ENCODE assay signal across 10 mouse cellular contexts in the genomic region with DNA sequence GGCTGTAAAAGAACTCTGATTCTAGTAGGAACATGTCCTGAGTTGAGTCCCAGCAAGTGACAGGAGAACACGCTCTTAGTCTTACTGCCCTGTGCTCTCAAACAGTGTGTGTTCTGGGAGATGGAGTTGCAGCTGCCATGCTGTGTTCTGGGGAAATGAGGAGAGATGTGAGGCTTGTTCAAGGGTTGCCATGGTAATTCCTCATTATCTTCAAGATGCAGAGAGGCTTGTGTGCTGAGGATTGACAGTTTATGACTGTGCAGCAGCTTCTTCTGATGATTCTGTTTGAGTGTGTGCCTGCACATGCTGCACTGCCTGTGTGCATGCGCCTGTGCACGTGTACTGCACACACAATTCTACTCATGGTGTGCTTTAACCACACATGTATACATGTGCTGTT.
DNase-seq lines count a peak whose midpoint lies in the region; ATAC-seq lines count a peak whose summit lies in the region.
"Had no signal": no experiment of that assay in that cellular context is flagged by ENCODE, and none has a peak within 500 bp of the region (broad histone marks: within the 10 kb centered on the region; RNA-seq: fewer than 3 reads in every experiment).

No protein-coding gene starts in this region.

- DNase-seq in brain, adult 2 months (ENCODE audit: low read depth, low spot score) = peak; percentile 87
- no peak for DNase-seq in forebrain, embryonic 11.5 days (ENCODE audit: low spot score)
- DNase-seq in layer of hippocampus, adult 8-10 months (ENCODE audit: low spot score in 2 of 2) = peak; percentile 26 to 50
- no peak for DNase-seq in adipocyte (ENCODE audit: low spot score)

- H3K4me1 ChIP-seq in forebrain, embryonic 11.5 days (replicated peaks; ENCODE audit: control insufficient read depth, insufficient read depth, low read length) = no peaks in the 10 kb centered on the region
- no peaks in the 10 kb centered on the region for H3K4me1 ChIP-seq in neural tube, embryonic 12.5 days
- H3K4me1 ChIP-seq in kidney, embryonic 15.5 days = no peaks in the 10 kb centered on the region
- H3K4me1 ChIP-seq in intestine, embryonic 16.5 days (ENCODE audit: control insufficient read depth, insufficient read depth, low read length) = no peaks in the 10 kb centered on the region
- H3K4me1 ChIP-seq: intestine, embryonic 15.5 days; limb, embryonic 13.5 days had no signal

- H3K27ac ChIP-seq in forebrain, embryonic 11.5 days (ENCODE audit: low read depth, low read length) = peak overlapping the region; percentile 66
- no peak overlapping the region for H3K27ac ChIP-seq in neural tube, embryonic 12.5 days
- H3K27ac ChIP-seq in kidney, embryonic 15.5 days = no peak overlapping the region
- no peak overlapping the region for H3K27ac ChIP-seq in intestine, embryonic 16.5 days (ENCODE audit: low read length)
- H3K27ac ChIP-seq: intestine, embryonic 15.5 days; limb, embryonic 13.5 days; macrophage had no signal

- 0 out of 2 replicates have a peak overlapping the region, but pooled peaks have one; percentile 11 for H3K4me2 ChIP-seq in forebrain, embryonic 11.5 days (ENCODE audit: low read depth, low read length, severe bottlenecking)
- H3K4me2 ChIP-seq in neural tube, embryonic 12.5 days (replicated peaks) = no peak overlapping the region
- H3K4me2 ChIP-seq in kidney, embryonic 15.5 days = no peak overlapping the region
- no peak overlapping the region for H3K4me2 ChIP-seq in intestine, embryonic 16.5 days (ENCODE audit: low read depth, low read length)
- H3K4me2 ChIP-seq: intestine, embryonic 15.5 days; limb, embryonic 13.5 days had no signal

- no peaks in the 10 kb centered on the region for H3K36me3 ChIP-seq in forebrain, embryonic 11.5 days (ENCODE audit: control insufficient read depth, insufficient read depth, low read length)
- no peaks in the 10 kb centered on the region for H3K36me3 ChIP-seq in neural tube, embryonic 12.5 days
- no peaks in the 10 kb centered on the region for H3K36me3 ChIP-seq in kidney, embryonic 15.5 days
- H3K36me3 ChIP-seq in intestine, embryonic 16.5 days (ENCODE audit: control insufficient read depth, insufficient read depth, low read length) = no peaks in the 10 kb centered on the region
- H3K36me3 ChIP-seq: intestine, embryonic 15.5 days; limb, embryonic 13.5 days had no signal

- peak; percentile 95 for ATAC-seq in forebrain, embryonic 11.5 days (replicated peaks; ENCODE audit: low FRiP score)
- ATAC-seq in neural tube, embryonic 12.5 days (ENCODE audit: low FRiP score, low read depth) = 0 out of 2 replicates have a peak, but pooled peaks have one; percentile 53
- no peak for ATAC-seq in kidney, embryonic 15.5 days (replicated peaks; ENCODE audit: low FRiP score)
- no peak for ATAC-seq in intestine, embryonic 16.5 days
- ATAC-seq: intestine, embryonic 15.5 days had no signal

- H3K27me3 ChIP-seq in forebrain, embryonic 11.5 days (ENCODE audit: control insufficient read depth, insufficient read depth, low read length) = no peaks in the 10 kb centered on the region
- H3K27me3 ChIP-seq in neural tube, embryonic 12.5 days (replicated peaks) = no peaks in the 10 kb centered on the region
- no peaks in the 10 kb centered on the region for H3K27me3 ChIP-seq in kidney, embryonic 15.5 days
- H3K27me3 ChIP-seq in intestine, embryonic 16.5 days (replicated peaks; ENCODE audit: control insufficient read depth, insufficient read depth, low read length) = no peaks in the 10 kb centered on the region
- H3K27me3 ChIP-seq: intestine, embryonic 15.5 days; limb, embryonic 13.5 days had no signal

- H3K9ac ChIP-seq in forebrain, embryonic 11.5 days (ENCODE audit: low read length) = no peak overlapping the region
- H3K9ac ChIP-seq in neural tube, embryonic 12.5 days = no peak overlapping the region
- no peak overlapping the region for H3K9ac ChIP-seq in kidney, embryonic 15.5 days
- H3K9ac ChIP-seq in intestine, embryonic 16.5 days (ENCODE audit: low read depth, low read length) = no peak overlapping the region
- H3K9ac ChIP-seq: intestine, embryonic 15.5 days; limb, embryonic 13.5 days had no signal

- H3K4me3 ChIP-seq in forebrain, embryonic 11.5 days (ENCODE audit: low read depth, low read length) = no peak overlapping the region
- H3K4me3 ChIP-seq in neural tube, embryonic 12.5 days = no peak overlapping the region
- H3K4me3 ChIP-seq in kidney, embryonic 15.5 days (replicated peaks) = no peak overlapping the region
- no peak overlapping the region for H3K4me3 ChIP-seq in intestine, embryonic 16.5 days (ENCODE audit: low read length)
- H3K4me3 ChIP-seq: intestine, embryonic 15.5 days; limb, embryonic 13.5 days had no signal

- H3K9me3 ChIP-seq in forebrain, embryonic 11.5 days (ENCODE audit: control insufficient read depth, low read length) = no peaks in the 10 kb centered on the region
- H3K9me3 ChIP-seq in neural tube, embryonic 12.5 days = no peaks in the 10 kb centered on the region
- no peaks in the 10 kb centered on the region for H3K9me3 ChIP-seq in kidney, embryonic 15.5 days (replicated peaks)
- H3K9me3 ChIP-seq in intestine, embryonic 16.5 days (ENCODE audit: control insufficient read depth, low read length) = no peaks in the 10 kb centered on the region
- H3K9me3 ChIP-seq: intestine, embryonic 15.5 days; limb, embryonic 13.5 days had no signal

- WGBS in forebrain, embryonic 11.5 days = 51% methylated on average over 3 of the region's 3 CpGs
- 60% methylated on average over 3 of the region's 3 CpGs for WGBS in neural tube, embryonic 12.5 days
- WGBS in kidney, embryonic 15.5 days = 78% methylated on average over 3 of the region's 3 CpGs
- 74% methylated on average over 3 of the region's 3 CpGs for WGBS in intestine, embryonic 16.5 days

Comparison
In these comparisons a context has a peak if more than half of its experiments do, and no peak if none do; other contexts are left out.
1. DNase-seq: peak in brain, adult 2 months (single experiment) and layer of hippocampus, adult 8-10 months (2 of 2); none in forebrain, embryonic 11.5 days (single experiment) and adipocyte (single experiment).
2. ATAC-seq: peak in forebrain, embryonic 11.5 days (single experiment) and neural tube, embryonic 12.5 days (single experiment); none in kidney, embryonic 15.5 days (single experiment) and intestine, embryonic 16.5 days (single experiment).